ENCODE assay signal across 27 mouse cellular contexts in the genomic region with DNA sequence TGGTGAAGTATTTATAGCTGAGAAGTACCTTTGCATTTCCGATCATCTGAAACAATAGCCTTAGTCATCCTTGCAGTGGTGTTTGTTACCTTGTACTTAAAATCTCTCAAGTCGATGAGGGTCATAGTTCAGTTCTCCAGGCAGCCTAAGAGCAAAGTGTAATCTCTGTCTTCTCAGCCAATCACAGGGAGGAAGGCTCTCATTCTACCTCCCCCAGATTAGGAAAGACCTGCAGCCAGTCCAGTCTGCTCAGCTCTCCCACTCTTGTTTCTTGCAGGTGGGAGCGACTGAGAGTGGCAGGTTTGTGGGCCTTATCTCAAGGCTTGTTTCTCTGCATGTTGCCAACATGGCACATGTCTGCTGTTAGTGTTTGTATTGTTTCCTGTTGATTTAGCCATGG. TPM values are rescaled to one million over a fixed set of nuclear protein-coding genes. Genes with fewer than 3 reads are reported as not detected.
DNase-seq lines count a peak whose midpoint lies in the region; ATAC-seq and TF ChIP-seq lines count a peak whose summit lies in the region.
"Had no signal": no experiment of that assay in that cellular context is flagged by ENCODE, and none has a peak within 500 bp of the region (broad histone marks: within the 10 kb centered on the region; RNA-seq: fewer than 3 reads in every experiment).

No protein-coding gene starts in this region.

- H3K36me3 ChIP-seq in kidney, embryonic 15.5 days = peaks cover 70% of the 10 kb centered on the region
- H3K36me3 ChIP-seq in E14TG2a.4 (ENCODE audit: insufficient read depth, low read length) = peaks cover 90% of the 10 kb centered on the region
- H3K36me3 ChIP-seq in intestine, postnatal 0 days (ENCODE audit: control insufficient read depth, insufficient read depth) = peaks cover 58% of the 10 kb centered on the region

- no peak overlapping the region for H3K4me3 ChIP-seq in kidney, embryonic 15.5 days (replicated peaks)
- peak overlapping the region; percentile 61 for H3K4me3 ChIP-seq in E14TG2a.4 (replicated peaks; ENCODE audit: low read length)
- H3K4me3 ChIP-seq in intestine, postnatal 0 days (ENCODE audit: low read depth, low read length) = no peak overlapping the region
- H3K4me3 ChIP-seq: erythroblast, embryonic 14.5 days; heart, embryonic 13.5 days; hindbrain, embryonic 10.5 days; layer of hippocampus, adult 2 months; left cerebral cortex, adult 2 months; limb, embryonic 12.5 days; liver, embryonic 13.5 days had no signal

- H3K9me3 ChIP-seq in kidney, embryonic 15.5 days (replicated peaks) = no peaks in the 10 kb centered on the region
- peaks cover 3% of the 10 kb centered on the region; the same call in 1 of the 2 replicates for H3K9me3 ChIP-seq in E14TG2a.4 (ENCODE audit: low read length)
- H3K9me3 ChIP-seq in intestine, postnatal 0 days (ENCODE audit: control insufficient read depth) = no peaks in the 10 kb centered on the region
- H3K9me3 ChIP-seq: heart, embryonic 13.5 days; hindbrain, embryonic 10.5 days; limb, embryonic 12.5 days; liver, embryonic 13.5 days had no signal

- DNase-seq in kidney, adult 8-10 months = no peak
- peak; percentile 41 for DNase-seq in ES-CJ7 (ENCODE audit: low read depth, low spot score)
- DNase-seq in cerebellum, adult 9-11 months = no peak
- DNase-seq in right cerebral cortex, postnatal 4 days = no peak
- DNase-seq: adrenal gland, postnatal 14 days; cerebellum, adult 18-20 months; cerebellum, postnatal 14 days; heart, postnatal 10 days; liver, embryonic 13.5 days; lung, adult 2 months; lung, postnatal 14 days; midbrain, embryonic 14.5 days; right cerebral cortex, adult 18-20 months; thymus, postnatal 4 days had no signal

- no peaks in the 10 kb centered on the region for H3K27me3 ChIP-seq in kidney, embryonic 15.5 days
- no peaks in the 10 kb centered on the region for H3K27me3 ChIP-seq in E14TG2a.4 (ENCODE audit: insufficient read depth, low read length)
- no peaks in the 10 kb centered on the region for H3K27me3 ChIP-seq in intestine, postnatal 0 days (replicated peaks; ENCODE audit: control insufficient read depth, insufficient read depth, low read length)
- H3K27me3 ChIP-seq: heart, embryonic 13.5 days; limb, embryonic 12.5 days; liver, embryonic 13.5 days; Patski had no signal

- TF ChIP-seq CTCF in E14TG2a.4 (conservative IDR thresholded peaks at IDR 0.05; ENCODE audit: low read length) = no peak
- no peak for TF ChIP-seq CTCF in intestine, postnatal 0 days (IDR thresholded peaks at IDR 0.05; ENCODE audit: low read depth)

- ATAC-seq in kidney, embryonic 15.5 days (replicated peaks; ENCODE audit: low FRiP score) = peak; percentile 36; the same call in 1 of the 2 replicates
- peak; percentile 72 for ATAC-seq in intestine, postnatal 0 days
- ATAC-seq: CD4-positive, CD25-positive, alpha-beta regulatory T cell, adult 4 months; forebrain, embryonic 16.5 days; hindbrain, embryonic 16.5 days; Patski had no signal

- WGBS in kidney, embryonic 15.5 days = 57% methylated on average over 3 of the region's 3 CpGs
- 47% methylated on average over 3 of the region's 3 CpGs for WGBS in intestine, postnatal 0 days

- H3K27ac ChIP-seq in kidney, embryonic 15.5 days = no peak overlapping the region
- no peak overlapping the region for H3K27ac ChIP-seq in intestine, postnatal 0 days (ENCODE audit: low read depth, low read length)
- H3K27ac ChIP-seq: heart, embryonic 13.5 days; hindbrain, embryonic 10.5 days; layer of hippocampus, adult 2 months; left cerebral cortex, adult 2 months; limb, embryonic 12.5 days; liver, embryonic 13.5 days had no signal

- peaks cover 18% of the 10 kb centered on the region for H3K4me1 ChIP-seq in kidney, embryonic 15.5 days
- peaks cover 94% of the 10 kb centered on the region for H3K4me1 ChIP-seq in E14TG2a.4 (replicated peaks; ENCODE audit: low read depth, low read length)
- H3K4me1 ChIP-seq in intestine, postnatal 0 days (replicated peaks; ENCODE audit: control insufficient read depth, insufficient read depth, low read length) = peaks cover under 1% of the 10 kb centered on the region; the same call in 1 of the 2 replicates

- H3K4me2 ChIP-seq in kidney, embryonic 15.5 days = no peak overlapping the region
- H3K4me2 ChIP-seq in intestine, postnatal 0 days (replicated peaks; ENCODE audit: low read depth) = no peak overlapping the region
- H3K4me2 ChIP-seq: heart, embryonic 13.5 days; limb, embryonic 12.5 days; liver, embryonic 13.5 days had no signal

- no peak overlapping the region for H3K9ac ChIP-seq in kidney, embryonic 15.5 days
- H3K9ac ChIP-seq in intestine, postnatal 0 days (ENCODE audit: low read depth, low read length) = no peak overlapping the region
- H3K9ac ChIP-seq: heart, embryonic 13.5 days; limb, embryonic 12.5 days; liver, embryonic 13.5 days had no signal

RNA-seq across cellular contexts. Expression of a gene that starts 6.3 kb away (rescaled TPM):
- polyA plus RNA-seq in kidney, embryonic 15.5 days (2015; fragmentation: Nextera tagmentation; extraction: Ambion mirVana) = 69.5 and 69.6 TPM in 2 replicates
- 36.5 and 38.1 TPM in 2 replicates for polyA plus RNA-seq in intestine, postnatal 0 days (2015; fragmentation: Nextera tagmentation; extraction: Ambion mirVana)
